Mouse (Mus musculus) MEL-GATA-1-ER (cell line): ENCODE data around the gene Rnf180.
A peak's percentile ranks its signal among the peaks of the same experiment; 100 is the strongest.

Experiments
- DNase-seq: peaks from one replicate; pipeline ENCODE4 v3.0.0-alpha.2; 2012; ENCODE audit warnings: low read depth; ENCODE audit errors: extremely low read depth

The Rnf180 gene

DNA sequence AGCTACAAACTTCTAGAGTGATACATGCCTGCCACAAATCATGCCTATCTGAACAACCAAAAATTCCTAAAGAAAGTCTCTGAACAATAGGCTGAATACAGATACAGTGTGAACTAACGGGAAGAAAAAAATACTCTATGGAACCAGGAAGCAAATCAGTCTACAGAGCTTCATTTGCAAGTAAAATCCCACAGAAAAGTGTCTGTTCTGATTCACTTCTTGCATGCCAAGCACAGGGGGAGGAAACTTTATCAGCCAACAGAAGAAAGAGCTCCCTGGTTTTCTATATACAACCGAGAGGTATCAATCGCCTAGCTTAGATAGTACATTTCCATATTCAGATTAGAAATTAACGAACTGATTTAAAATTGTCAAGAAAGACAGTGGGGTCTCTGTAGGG is 43.8 kb downstream of the Rnf180 start:
- DNase-seq, result no peak

DNA sequence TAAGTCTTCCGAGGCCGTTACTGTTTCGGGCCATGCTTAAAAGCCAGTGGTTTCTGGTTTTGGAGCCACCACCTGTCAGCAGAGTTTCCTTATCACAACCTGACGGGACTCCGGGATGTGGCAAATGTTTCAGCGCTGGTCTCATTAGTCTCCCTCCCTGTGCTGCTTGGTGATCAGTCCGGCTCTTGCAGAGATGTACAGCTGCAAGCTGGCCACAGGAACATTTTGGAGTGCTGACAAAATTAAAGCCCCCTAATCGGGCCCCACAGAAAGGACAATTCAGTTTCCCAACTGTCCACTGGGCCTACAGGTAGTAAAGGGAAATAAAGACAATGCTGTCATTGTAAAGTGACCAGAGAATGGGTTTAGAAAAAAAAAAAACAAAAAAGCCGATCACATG is 44.4 kb downstream of the Rnf180 start:
- no peak for DNase-seq

DNA sequence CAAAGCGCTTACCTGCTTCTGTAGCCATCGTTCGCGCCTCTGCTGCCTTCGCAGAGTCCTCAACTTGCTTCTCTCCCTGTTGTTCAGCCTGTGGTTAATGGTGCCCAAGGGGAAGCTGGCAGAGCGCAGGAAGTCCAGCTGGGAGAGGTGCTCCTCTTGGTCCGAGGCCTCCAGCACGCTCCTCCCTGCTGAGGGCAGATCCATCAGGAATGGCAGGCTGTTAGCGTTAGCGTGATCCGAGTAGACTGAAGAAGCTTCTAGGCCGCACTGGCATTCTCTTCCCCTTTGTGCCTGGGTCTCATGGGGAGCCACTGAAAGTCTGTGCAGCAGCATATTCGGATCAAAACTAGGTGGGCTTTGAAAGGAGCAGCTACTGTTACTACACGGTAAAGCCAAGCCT is 45.0 kb downstream of the Rnf180 start:
- no peak for DNase-seq

DNA sequence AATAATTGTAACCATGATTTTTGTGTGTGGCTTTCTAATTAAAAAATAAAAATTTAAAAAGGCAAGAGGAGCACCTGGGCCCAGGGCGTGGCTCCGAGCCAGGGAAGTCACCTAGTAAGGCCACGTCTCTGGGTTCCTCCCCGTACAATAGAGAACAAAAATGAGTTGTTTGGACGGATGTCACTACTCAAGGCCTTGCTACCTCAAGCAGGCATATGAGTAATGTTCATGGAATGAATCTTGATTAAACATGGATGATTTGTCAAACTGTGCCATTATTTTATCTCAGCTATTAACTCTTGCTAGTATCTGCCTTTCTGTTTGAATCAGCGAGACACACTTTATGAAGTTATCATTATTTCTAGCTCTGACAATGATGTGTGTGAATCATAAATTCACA is 46.9 kb downstream of the Rnf180 start:
- DNase-seq, result no peak

DNA sequence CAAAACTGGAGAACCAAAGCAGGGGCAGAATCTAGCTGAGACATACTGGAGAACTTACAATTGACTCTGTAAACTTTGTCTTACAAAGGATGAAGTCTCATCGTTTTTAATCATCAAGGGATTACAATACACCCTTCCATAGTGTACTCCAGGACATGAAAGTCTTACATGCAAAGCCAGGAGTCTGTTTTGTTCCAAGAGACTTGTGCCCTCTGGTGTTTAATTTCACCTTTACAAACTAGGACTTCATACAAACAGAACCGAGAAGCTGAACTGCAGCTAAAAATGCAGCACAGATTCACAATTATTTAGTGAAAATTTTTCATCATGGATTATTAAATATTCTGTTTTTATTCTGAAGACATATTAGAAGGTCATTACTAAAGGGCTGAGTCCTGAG is 53.8 kb downstream of the Rnf180 start:
- DNase-seq, result no peak

DNA sequence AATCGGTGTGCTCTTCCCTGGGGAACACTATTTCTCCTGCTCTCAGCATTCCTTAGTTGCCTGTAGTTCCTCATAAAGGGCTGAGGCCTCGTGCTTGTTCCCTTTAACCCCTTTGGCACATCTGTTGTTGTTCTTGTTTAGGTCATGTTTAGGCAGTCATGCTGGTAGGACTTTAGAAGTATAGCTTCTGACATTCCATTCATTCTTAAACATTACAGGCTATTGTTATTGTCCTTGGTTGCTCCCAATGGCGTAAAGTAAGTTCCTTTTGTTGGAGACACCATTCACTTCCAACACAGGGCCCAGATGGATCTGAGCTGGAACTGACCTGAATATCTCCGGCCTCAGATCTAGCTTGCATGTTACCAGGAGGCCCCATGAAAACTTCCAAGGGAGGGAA is 67.5 kb downstream of the Rnf180 start:
- no peak for DNase-seq

DNA sequence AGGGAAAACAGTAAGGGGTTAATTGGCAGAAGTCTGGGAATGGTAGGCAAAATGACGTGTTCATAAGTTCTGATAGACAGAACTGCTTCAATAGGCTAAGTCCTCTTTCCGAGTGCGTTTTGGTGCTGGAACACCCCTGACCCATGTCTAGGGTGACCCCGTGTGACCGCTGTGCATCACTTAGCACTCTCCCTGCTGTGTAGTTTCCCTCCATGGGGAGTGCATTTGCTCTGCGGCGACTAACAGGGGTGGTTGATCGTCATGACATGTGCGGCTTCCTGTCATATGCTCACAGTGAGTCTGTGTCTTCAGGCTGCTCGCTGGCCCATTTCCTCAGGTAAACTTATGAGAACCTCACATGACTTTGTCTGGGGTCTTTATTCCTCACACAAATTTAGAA is 70.6 kb downstream of the Rnf180 start:
- DNase-seq, result no peak

DNA sequence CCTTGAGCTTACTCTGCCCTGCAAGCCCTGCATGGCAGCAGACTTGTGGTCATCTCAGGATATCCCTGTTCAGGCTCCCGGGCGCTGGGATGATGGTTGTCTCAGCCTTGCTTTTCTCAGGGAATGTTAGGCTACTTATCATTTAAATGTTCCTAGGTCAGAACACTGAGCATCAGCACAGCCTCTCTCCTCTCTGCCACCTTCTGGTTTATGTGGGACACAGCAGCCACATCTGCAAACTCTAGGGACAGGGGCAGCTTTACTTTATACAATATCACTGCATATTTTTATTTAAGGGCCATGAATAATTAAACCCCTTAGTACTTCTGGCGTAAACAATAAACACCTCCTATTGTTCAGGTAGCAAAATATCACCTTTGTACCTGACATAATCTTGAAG is 71.5 kb downstream of the Rnf180 start:
- DNase-seq, result no peak

DNA sequence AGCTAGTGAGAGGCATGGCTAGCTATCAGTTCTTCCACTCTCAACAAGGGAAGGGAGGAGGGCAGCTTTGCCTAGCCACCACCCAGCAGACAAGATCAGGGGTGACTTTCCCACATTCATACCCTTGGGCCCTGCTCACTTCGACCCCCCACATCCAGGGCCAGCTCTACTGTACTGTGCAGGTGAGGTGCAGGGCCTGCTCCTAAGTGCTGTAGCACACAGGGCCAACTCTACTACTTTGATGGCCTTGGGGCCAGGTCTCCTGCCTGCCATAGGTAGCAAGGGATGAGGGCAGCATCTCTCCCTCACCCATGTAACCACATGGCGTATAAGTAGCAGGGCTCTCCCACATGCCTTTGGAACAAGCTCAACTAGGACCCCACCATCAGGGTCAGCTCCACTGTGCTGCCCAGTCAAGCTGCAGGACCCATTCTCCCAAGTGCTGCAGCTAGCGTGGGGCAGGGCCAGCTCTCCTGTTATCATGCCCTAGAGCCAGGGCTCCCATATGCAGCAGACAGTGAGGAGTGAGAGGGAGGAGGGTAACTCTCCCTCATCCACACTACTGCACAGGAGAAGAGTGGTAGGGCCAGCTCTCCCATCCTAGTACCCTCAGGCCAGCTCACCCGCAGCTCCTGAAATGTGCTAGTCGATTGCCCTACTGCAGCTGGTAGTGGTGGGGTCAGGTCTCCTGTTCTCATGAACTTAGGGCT is 72.4 kb downstream of the Rnf180 start:
- no peak for DNase-seq

DNA sequence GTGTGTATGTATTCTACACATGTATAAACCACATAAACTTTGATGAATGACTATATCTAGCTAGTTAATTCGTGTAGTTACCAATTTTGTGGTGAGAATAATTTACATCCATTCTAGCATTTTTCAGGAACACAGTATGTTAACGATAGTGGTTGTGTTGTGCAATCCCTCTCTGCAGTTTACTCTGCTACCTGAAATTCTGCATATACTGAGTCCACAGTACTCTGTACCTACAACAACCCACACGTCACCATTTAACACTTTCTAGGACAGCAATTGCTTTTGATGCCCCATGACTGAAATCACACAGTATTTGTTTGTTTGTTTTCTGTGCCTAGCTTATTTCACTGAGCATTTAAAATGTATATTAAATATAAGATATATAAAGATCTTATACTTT is 83.9 kb downstream of the Rnf180 start:
- no peak for DNase-seq

DNA sequence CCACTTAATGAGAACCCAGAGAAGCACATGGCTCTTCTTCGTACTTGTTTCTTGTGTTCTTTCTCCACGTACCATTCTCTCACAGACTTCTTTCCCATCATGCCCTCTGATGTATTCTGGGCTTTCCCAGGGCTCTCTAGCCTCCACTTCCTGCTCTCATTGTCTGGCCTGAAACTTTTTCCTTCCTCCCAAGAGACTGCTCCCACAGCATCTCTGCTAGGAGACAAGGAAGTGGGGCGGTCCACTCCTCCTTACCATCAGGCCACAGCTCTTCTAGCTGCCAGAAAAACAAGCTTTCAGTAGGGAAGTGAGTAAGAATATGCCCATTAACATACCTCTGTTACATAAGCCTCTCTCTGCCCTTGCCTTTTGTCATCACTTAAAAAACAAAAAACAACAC is 90.8 kb downstream of the Rnf180 start:
- no peak for DNase-seq

DNA sequence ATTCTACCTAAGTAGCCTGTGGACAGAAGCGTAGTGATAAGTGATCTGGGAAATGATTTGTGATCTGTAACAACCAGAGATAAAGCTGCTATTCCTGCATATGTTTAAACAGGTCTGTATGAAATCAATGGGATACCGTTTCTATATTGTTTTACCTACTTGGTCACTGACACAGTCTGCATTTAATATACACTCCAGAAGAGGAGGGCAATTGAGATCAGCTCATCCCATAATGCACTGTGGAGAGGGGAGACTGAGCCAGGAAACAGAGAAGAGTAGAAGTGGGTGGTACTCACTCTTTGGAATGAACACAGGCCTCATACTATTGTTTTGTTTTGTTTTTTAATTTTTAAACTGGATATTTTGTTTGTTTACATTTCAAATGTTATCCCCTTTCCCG is 96.0 kb downstream of the Rnf180 start:
- DNase-seq, result no peak

DNA sequence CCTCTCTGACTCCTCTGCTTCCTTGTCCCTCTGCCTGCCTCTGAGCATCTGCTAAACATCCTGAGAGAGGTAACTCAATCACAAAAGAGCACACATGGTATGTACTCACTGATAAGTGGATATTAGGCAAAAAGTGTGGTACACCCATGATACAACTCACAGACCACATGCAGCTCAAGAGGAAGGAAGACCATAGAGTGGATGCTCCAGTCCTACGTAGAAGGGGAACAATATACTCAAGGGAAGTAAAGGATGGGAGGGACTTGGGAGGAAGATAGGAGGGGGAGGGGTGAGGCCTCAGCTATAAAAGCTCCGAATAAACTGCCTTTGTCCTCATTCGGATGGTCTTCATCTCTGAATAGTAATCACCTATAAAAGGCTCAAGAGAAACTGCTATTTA is 96.6 kb downstream of the Rnf180 start:
- DNase-seq, result no peak

DNA sequence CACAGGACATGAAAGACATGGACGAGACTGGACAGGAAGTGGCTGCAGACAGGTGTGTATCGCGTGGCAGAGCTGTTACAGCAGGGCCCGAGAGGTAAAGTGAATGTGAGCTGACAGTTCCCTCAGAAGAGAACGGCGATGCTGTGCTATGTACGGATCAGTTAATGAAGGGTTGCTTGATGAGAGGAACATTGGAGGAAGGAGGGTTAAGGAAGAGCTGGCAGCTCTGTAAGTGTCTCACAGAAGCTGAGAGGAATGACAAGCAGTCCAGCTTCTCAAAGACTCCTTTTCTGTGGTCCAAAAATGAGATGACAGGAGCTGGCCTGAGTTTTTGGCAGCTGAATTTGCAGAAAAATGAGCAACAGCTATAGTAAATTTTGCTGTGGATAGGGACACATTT is 101.0 kb downstream of the Rnf180 start:
- no peak for DNase-seq

DNA sequence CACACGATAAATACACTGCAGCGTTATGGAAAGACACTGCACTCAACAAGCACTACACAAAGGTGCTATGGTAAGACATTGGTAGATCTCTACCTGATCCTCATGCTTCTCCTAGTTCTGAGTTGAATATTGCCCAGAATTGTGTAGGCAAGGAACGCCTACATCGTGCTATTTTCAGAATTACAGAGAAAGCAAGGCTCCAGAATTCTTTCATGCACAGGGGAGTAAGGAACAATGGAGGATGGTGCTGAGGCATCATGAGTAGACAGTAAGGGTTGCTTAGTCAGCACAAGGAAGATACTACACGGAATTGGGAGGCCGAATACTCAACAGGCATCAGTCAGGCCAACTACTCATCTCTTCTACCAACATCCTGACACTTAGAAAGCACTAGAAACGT is 105.9 kb downstream of the Rnf180 start:
- no peak for DNase-seq

DNA sequence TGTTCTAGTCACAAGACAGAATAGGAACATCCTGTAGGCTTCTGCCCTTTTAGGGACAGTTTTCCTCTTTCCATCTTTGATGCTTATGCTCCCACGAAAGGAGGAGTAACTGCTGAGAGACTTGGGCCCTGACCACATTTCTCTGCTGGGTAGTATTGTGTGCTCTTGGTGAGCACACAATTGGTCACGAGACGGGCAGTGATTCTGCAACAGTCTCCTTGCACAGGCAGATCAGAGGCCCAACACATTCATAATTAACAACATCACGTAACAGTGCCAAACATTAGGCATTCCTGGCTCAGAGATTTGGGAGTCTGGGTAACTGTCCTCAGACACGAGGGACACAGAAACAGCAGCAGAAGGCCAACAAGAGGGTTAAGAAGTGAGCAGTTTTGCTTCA is 113.8 kb downstream of the Rnf180 start:
- DNase-seq, result no peak

DNA sequence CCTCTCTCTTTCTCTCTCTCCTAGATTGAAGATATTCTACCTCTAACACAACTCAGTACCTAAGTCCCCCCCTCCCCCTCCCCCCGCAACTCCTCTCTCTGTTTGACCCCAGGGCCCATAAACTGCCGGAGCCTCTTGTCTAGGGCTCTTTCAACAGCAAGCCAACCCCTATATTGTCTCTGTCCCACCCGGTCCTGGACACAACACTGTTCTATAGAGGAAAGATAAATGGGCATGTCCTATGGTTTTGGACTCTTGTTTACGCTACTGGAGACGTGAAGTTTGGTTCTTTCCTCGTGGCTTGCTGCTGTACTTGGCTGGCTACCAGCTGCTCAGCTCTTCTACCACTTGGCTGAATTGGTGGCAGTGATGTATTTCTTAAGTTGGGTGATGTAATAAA is 129.2 kb downstream of the Rnf180 start:
- DNase-seq, result no peak

DNA sequence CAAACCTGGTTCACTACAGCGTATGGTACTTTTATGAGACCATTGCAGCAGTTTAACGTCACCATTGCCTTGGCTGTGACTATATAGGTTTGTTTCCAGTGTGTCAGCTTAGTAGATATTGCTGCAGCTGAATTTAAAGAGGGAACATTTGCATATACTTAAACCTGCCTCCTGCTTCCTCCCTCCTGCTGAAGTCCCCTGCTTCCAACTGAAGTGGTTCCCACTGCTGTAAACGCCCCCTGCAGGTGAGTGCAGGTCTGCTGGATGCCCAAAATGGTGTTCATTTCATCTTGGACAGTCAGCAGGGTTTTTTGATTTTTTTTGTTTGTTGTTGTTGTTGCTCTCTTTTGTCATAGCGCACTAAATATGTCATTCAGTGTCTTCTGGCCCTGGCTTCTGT is 140.7 kb downstream of the Rnf180 start:
- peak; percentile 15 for DNase-seq

DNA sequence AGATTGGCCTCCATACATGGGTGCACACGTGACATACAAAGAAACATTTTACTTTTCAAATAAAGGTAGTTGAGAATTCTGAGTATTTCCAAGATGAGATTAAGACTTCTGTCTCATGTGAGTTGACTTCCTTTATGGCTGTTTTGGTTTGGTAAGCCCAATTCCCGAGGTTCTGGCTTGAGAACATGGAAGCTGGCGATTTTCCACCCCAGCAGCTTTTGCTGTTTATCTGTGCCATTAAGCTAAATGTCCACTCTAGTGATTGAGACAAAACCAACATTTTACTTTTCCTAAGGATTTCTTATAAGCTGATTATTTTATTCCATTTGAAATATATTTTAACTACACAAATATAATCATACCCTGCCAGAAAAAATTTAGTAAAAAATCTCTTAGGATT is 144.6 kb downstream of the Rnf180 start:
- DNase-seq, result no peak

DNA sequence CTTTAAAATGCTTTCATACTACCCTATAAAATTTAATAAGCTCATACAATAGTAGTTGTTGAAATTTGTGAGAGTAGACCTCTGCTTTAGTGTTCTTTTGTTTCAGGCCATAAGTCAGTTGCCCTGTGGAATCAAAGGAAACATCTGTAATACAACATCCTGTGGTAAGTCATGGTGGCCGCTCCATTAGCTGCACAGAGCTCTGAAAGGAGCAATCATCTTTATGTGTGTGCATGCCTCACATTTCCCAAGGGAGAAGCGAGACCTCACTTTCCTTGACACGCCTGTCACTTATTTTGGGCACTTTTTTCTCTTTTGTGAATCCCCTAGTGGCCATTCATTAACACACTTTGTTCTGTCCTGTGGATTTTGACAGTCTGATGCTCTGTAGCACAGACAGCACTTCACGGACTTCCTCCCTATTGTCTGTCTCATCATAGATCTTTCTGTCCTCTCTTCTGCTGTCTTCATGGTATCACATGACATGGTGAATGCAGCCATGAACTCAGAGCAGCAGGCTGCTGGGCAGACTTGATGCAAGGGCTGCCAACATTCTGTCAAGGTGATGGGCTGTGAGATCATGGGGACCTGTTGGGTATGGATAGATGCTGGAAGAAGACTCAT is 146.7 kb downstream of the Rnf180 start:
- no peak for DNase-seq

DNA sequence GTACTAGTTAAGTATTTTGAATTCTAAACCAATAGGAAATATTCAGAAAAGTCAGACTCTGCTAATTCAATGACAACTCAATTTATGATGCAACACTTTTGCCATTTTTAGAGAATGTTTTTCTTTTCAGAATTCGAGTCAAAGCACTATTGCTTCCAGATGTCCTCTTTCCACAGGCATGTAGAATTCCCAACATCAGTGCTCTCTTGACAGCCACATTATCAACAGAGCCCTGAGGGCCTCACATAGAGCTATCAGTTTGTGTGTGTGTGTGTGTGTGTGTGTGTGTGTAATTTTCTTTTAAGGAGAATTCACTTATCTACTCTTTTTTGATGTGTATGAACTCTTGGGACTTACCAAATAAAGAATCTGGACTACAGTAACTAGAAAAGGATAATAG is 147.8 kb downstream of the Rnf180 start:
- DNase-seq, result no peak

DNA sequence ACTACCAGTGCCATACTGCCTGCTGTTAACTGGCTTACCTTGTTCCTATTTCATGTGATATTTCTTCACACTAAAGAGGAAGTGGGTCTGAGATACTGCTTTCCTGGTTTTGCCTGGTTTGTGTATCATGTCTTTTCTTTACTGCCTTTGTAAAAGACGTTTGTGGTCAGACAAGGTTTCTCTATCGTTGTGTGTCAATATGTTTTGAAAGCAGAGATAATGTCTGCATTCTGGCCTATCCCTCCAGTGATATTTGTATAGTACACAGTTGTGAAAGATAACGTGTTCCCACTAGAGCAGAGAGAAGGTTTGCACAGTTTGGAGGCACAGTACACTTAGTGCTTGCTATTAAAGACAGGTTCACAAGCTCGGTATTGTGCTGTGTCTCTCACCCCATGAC is 154.7 kb downstream of the Rnf180 start:
- peak; percentile 51 for DNase-seq

DNA sequence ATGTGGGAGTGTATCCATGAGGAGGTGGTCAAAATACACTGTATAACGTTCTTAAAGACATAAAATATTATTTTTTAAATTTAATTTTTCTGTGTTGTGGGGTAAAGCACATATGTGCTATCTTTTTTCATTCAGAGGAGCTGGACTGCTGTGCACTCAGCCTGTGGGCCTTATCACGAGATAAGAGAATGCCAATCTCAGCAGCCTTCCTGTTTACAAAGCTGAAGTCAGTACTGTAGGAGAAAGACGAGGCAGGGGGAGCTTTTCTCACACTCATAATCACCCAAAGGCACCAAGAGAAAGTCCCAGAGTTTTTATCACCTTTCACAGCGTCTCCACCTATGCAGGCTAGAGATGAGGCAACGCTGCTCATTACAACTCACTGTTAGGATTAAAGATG is 160.2 kb downstream of the Rnf180 start:
- DNase-seq, result no peak

DNA sequence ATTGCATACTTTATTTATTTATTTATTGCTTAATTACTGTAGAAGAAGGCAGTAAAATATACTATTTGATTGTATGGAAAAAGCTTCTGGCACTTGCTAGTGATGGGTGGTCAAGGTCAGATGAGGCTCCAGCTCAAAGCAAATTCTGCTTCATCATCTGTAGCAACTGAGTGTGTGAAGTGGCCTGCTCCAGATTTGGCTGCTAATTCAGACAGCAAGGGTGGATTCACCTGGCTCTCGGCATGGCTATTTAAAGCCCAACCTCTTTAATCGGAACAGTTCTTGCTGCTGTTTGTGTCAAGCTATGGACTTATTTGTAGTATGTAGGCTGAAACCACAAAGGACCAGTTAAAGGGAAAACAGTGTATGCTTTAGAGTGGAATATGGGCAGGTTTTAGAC is 161.8 kb downstream of the Rnf180 start:
- no peak for DNase-seq
